Mouse (Mus musculus) embryonic fibroblast, embryonic 13.5 days (primary cell): ENCODE data around the gene Cyp2w1. TPM values are rescaled to one million over a fixed set of nuclear protein-coding genes. Genes with fewer than 3 reads are reported as not detected.
A peak's percentile ranks its signal among the peaks of the same experiment; 100 is the strongest.
"Not testable (repeated sequence)": the region's sequence is repeated elsewhere in the genome, so short reads cannot be mapped to it uniquely, and the experiment has no call there.

Experiments
- H3K27ac ChIP-seq: 2 replicates; pipeline ENCODE4 v1.5.1; 2012; ENCODE audit warnings: low read length, control low read depth, inconsistent platforms; ENCODE audit not compliant: insufficient read depth
- H3K4me1 ChIP-seq: 2 replicates; pipeline ENCODE4 v1.6.1; 2011; ENCODE audit warnings: low read length; ENCODE audit not compliant: control insufficient read depth, insufficient read depth
- H3K4me3 ChIP-seq: 2 replicates; pipeline ENCODE4 v1.5.1; 2011; ENCODE audit warnings: mild to moderate bottlenecking, control low read depth, low read length; ENCODE audit not compliant: insufficient read depth
- CTCF ChIP-seq: IDR thresholded peaks from 2 replicates; pipeline ENCODE4 v1.5.1; 2011; ENCODE audit warnings: mild to moderate bottlenecking, control low read depth, low read length, moderate library complexity, borderline replicate concordance; ENCODE audit not compliant: insufficient read depth
- POLR2A ChIP-seq: IDR thresholded peaks from 2 replicates; pipeline ENCODE4 v1.6.1; 2011; ENCODE audit warnings: low read depth, mild to moderate bottlenecking, control low read depth, low read length, moderate library complexity
- polyA plus RNA-seq: library from polyadenylated mRNA; stranded (reverse); fragments of >200 nt; gene quantifications from 2 replicates; pipeline ENCODE4 v1.2.4, GENCODE M21; 2011; ENCODE audit warnings: low read depth; ENCODE audit not compliant: missing spikeins, insufficient read length

The Cyp2w1 gene
- polyA plus RNA-seq, 1 experiment = not detected

- no peaks in the 10 kb centered on the region for H3K4me1 ChIP-seq
- H3K4me3 ChIP-seq = no peak overlapping the region
- TF ChIP-seq CTCF = no peak
- no peak for TF ChIP-seq POLR2A
- no peak overlapping the region for H3K27ac ChIP-seq
Observed at GRCm38 (mm10) chr5:139332590-139333272, 19.7 kb upstream of the Cyp2w1 start.

DNA sequence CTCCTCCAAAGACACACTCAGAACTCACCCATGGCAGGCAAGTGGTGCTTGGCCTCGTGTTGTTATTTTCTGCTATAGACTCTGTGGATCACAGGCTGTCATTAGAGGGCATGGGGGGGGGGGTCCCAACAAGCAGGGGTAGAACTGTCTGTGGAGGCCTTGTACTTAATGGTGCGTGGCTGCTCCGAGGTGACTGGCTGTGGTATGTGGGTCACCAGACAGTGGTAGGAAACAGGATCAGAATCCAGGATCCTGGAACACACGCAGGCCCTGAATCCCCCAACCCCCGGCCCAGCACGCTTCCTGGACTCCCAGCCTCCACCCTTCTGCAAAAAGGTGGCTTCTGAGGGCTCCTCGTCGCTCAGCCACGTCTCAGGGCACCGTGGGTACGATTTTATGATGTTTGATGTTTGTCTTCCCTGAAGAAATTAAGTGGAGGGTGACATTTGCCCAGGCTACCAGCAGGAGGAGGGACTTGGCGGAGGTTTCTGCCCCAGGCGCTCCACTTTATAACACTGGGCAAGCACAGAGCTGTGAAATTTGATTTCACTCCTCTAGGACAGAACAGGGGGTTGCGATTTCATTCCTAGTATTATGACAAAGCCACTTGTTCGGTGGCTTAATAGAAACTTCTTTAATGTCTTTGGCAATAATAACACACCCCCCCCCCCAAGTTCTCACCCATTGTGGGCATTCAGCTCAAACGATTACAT is 19.0 kb upstream of the Cyp2w1 start:
- no peak for TF ChIP-seq POLR2A
- no peak for TF ChIP-seq CTCF
- H3K27ac ChIP-seq = no peak overlapping the region
- H3K4me3 ChIP-seq = no peak overlapping the region
- no peaks in the 10 kb centered on the region for H3K4me1 ChIP-seq

- not testable (repeated sequence) for H3K4me3 ChIP-seq, H3K27ac ChIP-seq, H3K4me1 ChIP-seq
Observed at GRCm38 (mm10) chr5:139334394-139334793, 18.0 kb upstream of the Cyp2w1 start.

DNA sequence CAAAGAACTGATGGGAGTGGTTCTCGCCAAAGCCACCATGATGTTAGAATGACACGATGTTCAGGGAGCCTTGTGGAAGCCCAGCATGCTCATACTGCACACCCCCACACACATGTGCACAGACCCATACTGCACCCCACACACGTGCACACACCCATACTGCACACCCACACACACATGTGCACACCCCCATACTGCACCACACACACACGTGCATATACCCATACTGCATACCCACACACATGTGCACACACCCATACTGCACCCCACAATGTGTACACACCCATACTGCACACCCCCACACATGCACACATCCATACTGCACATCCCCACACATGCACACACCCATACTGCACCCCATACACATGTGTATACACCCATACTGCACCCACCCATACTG is 16.8 kb upstream of the Cyp2w1 start:
- H3K27ac ChIP-seq = no peak overlapping the region
- no peak overlapping the region for H3K4me3 ChIP-seq
- TF ChIP-seq POLR2A = no peak
- no peak for TF ChIP-seq CTCF
- no peaks in the 10 kb centered on the region for H3K4me1 ChIP-seq

DNA sequence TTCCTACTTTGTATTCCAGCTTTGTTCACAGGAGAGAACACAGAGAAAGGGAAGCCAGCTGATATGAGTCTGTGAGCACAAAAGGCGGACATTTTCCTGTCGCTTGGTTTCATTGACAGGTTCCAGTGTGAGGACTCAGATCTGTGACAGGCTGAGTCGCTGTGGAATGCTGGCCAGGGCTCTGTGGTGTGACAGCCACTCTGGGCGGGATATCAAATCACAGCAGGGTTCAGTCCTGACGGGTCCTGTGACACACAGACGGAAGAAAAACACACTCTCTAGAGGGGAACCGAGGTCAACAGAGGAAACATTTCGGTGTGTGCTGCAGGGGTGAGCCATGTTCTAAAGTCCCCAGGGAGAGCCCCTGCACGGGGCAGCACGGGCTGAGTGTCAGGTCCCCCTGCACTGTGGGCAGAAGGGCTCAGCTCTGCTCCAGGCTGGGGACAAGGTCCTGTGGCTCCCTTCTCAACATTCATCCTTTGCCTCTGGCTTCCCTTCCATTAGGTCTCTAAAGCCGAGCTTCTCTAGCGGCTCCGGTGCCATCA is 14.5 kb upstream of the Cyp2w1 start:
- H3K4me3 ChIP-seq = no peak overlapping the region
- TF ChIP-seq POLR2A (no peak), CTCF (no peak)

DNA sequence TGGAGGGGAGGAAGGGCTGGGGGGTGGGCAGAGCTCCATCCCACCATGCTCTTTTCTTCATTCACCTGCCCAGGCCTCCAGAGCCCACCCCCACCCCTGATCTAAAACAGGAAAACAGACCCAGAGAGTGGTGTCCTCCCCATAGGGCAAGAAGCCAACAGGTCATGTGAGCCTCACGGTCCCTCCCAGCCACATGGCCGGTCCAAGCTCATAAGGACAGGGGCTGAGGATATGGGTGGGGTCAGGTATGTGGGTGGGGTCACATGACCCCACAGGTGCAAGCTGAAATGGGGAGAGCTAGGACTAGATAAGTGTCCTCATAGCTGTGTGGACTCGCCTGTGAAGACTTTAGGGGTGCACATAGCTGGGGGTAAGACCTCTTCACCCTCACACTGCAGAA is 14.0 kb upstream of the Cyp2w1 start:
- Histone ChIP-seq H3K4me1 (no peaks in the 10 kb centered on the region), H3K4me3 (no peak overlapping the region), H3K27ac (no peak overlapping the region)
- no peak for TF ChIP-seq CTCF
- no peak for TF ChIP-seq POLR2A

More for the DNA sequence above, 14.5 kb upstream of the Cyp2w1 start:
- H3K27ac ChIP-seq = no peak overlapping the region
- H3K4me1 ChIP-seq = no peaks in the 10 kb centered on the region

DNA sequence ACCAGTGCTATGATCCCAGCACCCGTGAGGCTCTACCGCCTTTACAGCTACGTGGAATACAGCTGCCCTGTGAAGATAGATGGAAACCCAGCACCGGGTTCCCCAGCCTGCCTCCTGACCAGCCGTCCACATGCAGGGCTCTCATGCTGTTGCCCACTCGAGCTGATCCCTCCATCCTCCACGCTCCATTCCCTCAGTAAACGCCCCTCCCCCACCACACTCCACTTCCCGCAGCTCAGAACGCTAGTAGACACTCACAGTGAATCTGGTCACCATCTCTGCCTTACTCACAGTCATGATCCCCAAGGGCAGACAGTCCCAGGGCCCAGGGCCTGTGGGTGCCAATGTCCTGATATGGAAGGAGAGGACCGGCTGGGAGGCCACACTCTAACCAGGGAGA is 13.5 kb upstream of the Cyp2w1 start:
- no peak overlapping the region for H3K27ac ChIP-seq
- H3K4me3 ChIP-seq = no peak overlapping the region
- TF ChIP-seq CTCF (no peak), POLR2A (no peak)

DNA sequence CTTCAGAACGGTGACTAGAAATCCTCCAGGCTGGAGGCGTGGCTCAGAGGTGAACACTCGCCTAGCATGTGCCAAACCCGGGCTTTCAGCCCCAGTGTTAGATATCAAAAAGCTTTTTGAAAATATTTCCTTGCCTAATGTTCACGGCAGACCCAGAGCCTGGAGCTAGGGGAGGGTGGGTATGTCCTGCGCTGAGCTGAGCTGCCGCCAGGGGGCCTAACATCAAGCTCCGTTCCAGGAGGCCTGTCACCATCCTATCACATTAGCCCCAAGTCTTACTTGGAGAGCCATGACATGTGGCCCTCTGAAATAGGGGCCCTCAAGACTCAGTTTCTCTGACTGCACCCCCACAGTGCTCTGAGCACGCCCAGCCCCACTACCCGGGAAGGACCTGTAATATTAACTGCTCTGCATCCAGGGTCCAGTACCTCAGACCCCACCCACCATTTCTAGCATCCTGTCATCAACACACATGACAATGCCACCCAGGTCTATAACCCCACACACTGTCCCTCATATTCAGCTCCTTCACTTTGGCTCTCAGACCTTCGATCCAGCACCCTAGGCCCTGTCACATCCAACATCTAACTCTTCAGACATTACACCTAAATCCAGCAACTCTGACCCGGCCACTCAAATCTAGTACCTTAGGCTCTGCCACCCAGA is 8.3 kb upstream of the Cyp2w1 start:
- TF ChIP-seq CTCF = peak; percentile 82
- TF ChIP-seq POLR2A = no peak
- H3K27ac ChIP-seq = no peak overlapping the region

More for the DNA sequence above, 13.5 kb upstream of the Cyp2w1 start:
- no peaks in the 10 kb centered on the region for H3K4me1 ChIP-seq

DNA sequence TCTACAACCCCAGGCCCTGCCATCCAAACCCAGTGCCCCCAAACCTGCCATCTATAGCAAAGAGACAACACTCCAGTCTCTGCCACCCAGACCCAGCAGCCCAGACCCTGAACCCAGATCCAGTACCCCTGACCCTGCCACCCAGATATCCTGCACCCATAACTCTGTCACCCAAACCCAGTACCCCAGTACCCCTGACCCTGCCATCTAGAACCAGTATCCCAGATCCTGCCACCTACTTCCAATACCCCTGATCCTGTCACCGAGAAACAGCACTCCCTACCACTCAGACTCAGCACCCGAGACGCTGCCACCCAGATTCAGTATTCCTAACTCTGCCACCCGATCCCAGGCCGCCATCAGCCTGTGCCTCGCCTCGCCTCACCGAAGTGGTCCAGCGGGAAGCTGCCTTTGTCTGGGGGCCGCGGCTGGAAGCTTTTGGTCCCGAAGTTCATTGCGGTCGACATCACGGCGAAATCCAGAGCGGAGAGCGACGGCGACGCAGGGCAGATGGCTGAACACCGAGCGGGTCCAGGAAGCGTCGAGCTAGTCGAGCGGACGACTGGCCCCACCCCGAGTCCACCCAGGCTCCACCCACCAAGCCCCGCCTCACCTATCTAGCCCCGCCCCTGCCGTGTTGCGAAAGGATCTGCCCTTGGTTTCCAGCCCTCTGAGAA is 7.6 kb upstream of the Cyp2w1 start:
- H3K4me1 ChIP-seq = no peaks in the 10 kb centered on the region
- H3K4me3 ChIP-seq = peak overlapping the region; percentile 75
- no peak for TF ChIP-seq CTCF
- TF ChIP-seq POLR2A = peak; percentile 89
- H3K27ac ChIP-seq = 0 out of 2 replicates have a peak overlapping the region, but pooled peaks have one; percentile 17

More for the DNA sequence above, 8.3 kb upstream of the Cyp2w1 start:
- Histone ChIP-seq H3K4me1 (no peaks in the 10 kb centered on the region), H3K4me3 (peak overlapping the region; percentile 75)

DNA sequence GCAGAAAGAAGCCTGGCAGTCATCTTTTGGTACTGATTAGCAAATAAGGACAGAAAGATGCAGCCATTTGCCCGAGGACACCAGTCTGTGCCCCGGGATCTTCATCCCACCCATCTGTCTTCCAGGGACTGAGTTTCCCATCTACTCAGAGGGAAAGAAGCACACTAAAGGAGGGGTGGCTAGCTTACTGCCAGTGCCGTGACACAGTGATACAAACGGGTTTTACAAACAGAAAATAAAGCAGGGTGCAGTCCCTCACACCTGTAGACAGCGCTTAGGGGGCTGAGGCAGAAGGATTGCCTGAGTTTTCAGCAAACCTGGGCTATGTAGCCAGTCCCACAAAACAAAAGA is 7.1 kb upstream of the Cyp2w1 start:
- Histone ChIP-seq H3K27ac (no peak overlapping the region), H3K4me1 (no peaks in the 10 kb centered on the region), H3K4me3 (no peak overlapping the region)
- TF ChIP-seq CTCF (no peak), POLR2A (no peak)
